Mouse (Mus musculus): ENCODE measurements around the gene Reep3.

GRCm38 (mm10) chr10:66960136-66960535 is 136.6 kb downstream of the Reep3 start:
- TF ChIP-seq CTCF (IDR thresholded peaks at IDR 0.05; ENCODE audit: borderline replicate concordance, extremely low read depth, insufficient read depth, insufficient read length) (no peak), POLR2A (IDR thresholded peaks at IDR 0.05; ENCODE audit: borderline replicate concordance, extremely low read depth, insufficient read depth, insufficient read length, poor library complexity, severe bottlenecking) (no peak)
